Mouse (Mus musculus): ENCODE results near the gene Gm8267. TPM values are rescaled to one million over a fixed set of nuclear protein-coding genes. Genes with fewer than 3 reads are reported as not detected.
"Not testable (repeated sequence)": the region's sequence is repeated elsewhere in the genome, so short reads cannot be mapped to it uniquely, and the experiment has no call there.

The Gm8267 gene
- total RNA-seq (2021), result not detected
- long read RNA-seq, experiment 1, result 0 reads
- long read RNA-seq, experiment 2, result 0 reads

- no peak for DNase-seq
These were observed at the start of gene Gm8267 for GRCm38 (mm10) chr14:44750240-44750639. TSS of gene Gm8267 (minus strand) at chr14:44750340.

- not testable (repeated sequence) for DNase-seq
These were observed 39.6 kb upstream of the Gm8267 start for GRCm38 (mm10) chr14:44789537-44790382.

- not testable (repeated sequence) for DNase-seq
These were observed 7.4 kb downstream of the Gm8267 start for GRCm38 (mm10) chr14:44742789-44743188.

GRCm38 (mm10) chr14:44730711-44731110 is 19.4 kb downstream of the Gm8267 start:
- DNase-seq, result not testable (repeated sequence)

- not testable (repeated sequence) for DNase-seq
These were observed 43.8 kb downstream of the Gm8267 start, which contains the start of gene Gm8257 for GRCm38 (mm10) chr14:44706356-44706755. TSS of gene Gm8257 (minus strand) at chr14:44706456.

Other genes with a start within 250 kb of the Gm8267 start
- not detected for gene Gm17093, start 232.1 kb downstream of the Gm8267 start, total RNA-seq (2021)
- not detected for gene Gm8247, start 167.2 kb downstream of the Gm8267 start, total RNA-seq (2021)
- gene Gm5624, start 122.4 kb downstream of the Gm8267 start, total RNA-seq (2021), result not detected
- not detected for gene Gm8257, start 43.9 kb downstream of the Gm8267 start, total RNA-seq (2021)
- not detected for gene Ptgdr, start 109.0 kb upstream of the Gm8267 start, total RNA-seq (2021)
- 1 to 10 TPM; 1.3 to 1.5 TPM for gene Ptger2, start 237.9 kb upstream of the Gm8267 start, total RNA-seq (2021)